Mouse (Mus musculus): ENCODE data around the gene Esam. TPM values are rescaled to one million over a fixed set of nuclear protein-coding genes. Genes with fewer than 3 reads are reported as not detected.

Esam gene
- 102 and 205 TPM in 2 replicates for polyA plus RNA-seq (2012; rRNA removed; ENCODE audit: low replicate concordance)

DNA sequence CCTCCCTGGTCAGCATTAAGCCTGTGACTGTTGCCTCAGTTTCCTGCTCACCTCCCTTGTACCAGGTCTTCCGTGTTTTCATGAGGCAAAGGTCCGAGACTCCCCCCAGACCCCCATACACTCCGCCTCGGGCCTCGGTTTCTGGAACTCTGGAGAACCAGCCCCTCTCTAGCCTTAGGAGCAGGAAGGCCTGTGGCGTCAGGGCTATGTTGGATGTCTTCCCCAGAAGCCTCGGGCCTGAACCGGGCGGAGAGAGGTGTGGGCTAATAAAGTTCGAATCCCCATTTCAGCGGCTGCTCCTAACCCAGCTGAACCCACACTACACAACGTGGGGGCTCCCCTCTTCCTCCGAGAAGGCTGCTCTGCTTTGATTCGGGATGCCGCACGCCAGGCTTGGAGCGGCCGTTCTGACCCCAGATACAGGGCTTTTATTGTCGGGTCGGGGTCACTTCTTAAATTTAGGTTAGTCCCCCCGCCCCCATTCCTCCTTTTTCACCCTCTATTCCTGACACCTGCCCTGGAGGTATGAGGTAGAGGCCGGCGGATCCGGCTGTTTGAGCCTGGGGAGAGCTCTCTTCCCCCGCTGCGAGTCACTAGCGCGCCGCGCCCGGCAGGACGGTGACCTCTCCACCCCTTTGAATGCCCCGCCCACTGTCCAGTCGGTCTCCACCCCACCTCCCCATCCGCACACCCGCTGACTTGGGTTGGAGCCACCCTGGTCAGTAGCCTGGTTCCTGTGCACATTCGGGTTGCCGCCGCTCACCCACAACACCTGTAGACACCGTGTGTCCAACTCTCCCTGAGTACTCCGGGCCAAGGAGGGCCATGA is at the start of gene Esam:
Esam (plus strand) TSS at position 683 of the 829 bp plus-strand sequence.

DNA sequence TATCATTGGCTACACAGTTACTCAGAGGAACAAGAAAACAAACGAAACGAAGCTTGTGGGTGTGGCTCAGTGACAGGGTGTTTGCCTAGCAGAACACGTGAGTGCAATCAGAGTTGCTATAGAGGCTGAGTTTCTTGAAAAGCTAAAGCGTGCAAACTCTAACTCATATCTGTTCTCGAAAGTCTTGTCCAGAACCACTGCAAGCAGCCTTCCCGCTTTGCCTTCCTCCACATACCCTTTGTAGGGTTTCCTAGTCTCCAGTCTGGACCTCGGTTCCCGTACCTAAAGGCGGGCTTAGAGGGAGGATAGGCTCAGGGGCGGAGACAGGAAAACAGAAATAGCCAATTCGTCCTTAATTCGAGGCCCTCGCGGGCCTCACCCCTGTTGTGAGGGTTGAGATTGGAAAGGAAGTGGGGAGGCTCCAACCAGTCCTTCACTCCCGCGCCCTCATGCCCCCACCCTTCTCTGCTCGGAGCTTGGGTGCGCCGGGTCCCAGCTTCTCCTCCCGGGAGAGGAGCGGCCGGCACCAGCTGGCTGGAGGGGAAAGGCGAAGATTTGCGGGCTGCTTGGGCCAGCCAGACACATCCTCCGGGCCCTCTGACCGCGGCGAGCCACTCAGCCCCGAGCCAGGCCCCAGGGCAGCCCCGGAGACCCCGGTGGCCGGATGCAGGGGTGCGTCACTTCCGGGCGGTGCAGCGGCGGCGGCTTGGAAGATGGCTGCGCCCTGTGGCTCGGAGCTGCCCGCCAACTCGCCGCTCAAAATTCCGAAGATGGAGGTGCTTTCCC is 39.1 kb upstream of the Esam start, which contains the start of gene Msantd2:
Msantd2 (plus strand) TSS at position 709 of the 786 bp plus-strand sequence.

DNA sequence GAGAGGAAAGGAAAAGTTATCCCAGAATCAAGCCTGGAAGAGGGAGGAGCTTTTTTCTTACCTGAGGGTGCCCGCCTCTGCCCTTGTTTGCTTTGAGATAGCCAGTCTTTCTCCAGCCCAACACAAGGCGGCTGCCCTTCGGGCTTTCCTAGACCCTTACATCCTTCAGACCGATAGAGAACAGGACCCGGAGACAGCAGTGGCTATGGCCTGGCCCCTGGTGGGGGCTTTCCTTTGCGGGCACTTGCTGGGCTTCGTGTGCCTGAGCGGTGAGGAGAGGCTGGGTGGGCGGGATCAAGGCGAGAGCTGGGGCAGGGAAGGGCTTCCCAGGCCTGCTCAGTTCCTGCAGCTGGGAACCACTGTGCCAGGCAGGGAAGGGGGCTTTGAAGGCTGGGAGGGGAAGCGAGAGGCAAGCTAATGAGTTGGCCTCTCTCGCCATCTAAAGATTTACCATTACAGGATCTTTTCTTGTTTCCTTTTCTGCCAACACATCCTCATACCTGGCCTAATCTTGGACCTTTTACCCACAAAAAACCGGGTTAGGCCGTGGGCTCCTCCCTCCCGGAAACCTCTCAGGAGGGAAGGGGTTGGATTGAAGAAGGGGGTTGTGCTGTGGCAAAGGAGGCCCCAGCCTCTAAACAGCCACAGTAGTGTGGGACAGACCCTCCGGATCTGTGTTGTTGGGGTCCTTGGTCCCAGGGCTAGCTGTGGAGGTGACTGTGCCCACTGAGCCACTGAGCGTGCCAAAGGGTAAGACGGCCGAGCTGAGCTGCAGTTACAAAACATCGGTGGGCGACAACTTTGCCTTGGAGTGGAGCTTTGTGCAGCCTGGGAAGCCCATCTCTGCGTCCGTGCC is 11.5 kb downstream of the Esam start, which contains the start of gene Vsig2:
Vsig2 (plus strand) TSS at position 86 of the 856 bp plus-strand sequence.

GRCm38 (mm10) chr9:37552536-37553293 is 24.8 kb downstream of the Esam start, which contains the start of gene Nrgn:
Nrgn (minus strand) TSS chr9:37552904.

GRCm38 (mm10) chr9:37554838-37555748 is 27.2 kb downstream of the Esam start, which contains the start of gene Siae:
Siae (plus strand) TSS chr9:37555698.

Other genes starting within 250 kb of the Esam start
- gene Ccdc15, start 179.6 kb upstream of the Esam start, polyA plus RNA-seq (2012; rRNA removed; ENCODE audit: low replicate concordance) = 0.49 and 1.1 TPM in 2 replicates
- gene Hepacam, start 160.7 kb upstream of the Esam start, polyA plus RNA-seq (2012; rRNA removed; ENCODE audit: low replicate concordance) = 0.05 and 0.23 TPM in 2 replicates
- gene Robo4, start 126.2 kb upstream of the Esam start, polyA plus RNA-seq (2012; rRNA removed; ENCODE audit: low replicate concordance) = 35.2 and 126 TPM in 2 replicates
- gene Robo3, start 94.8 kb upstream of the Esam start, polyA plus RNA-seq (2012; rRNA removed; ENCODE audit: low replicate concordance) = 0.12 TPM in 1 of 2 replicates, not detected in the other
- gene Msantd2, start 38.8 kb upstream of the Esam start, polyA plus RNA-seq (2012; rRNA removed; ENCODE audit: low replicate concordance) = 11.5 and 26.4 TPM in 2 replicates
- gene Vsig2, start 11.2 kb downstream of the Esam start, polyA plus RNA-seq (2012; rRNA removed; ENCODE audit: low replicate concordance) = 22.8 and 43.7 TPM in 2 replicates
- gene Nrgn, start 24.8 kb downstream of the Esam start, polyA plus RNA-seq (2012; rRNA removed; ENCODE audit: low replicate concordance) = 4.0 and 4.5 TPM in 2 replicates
- gene Siae, start 27.6 kb downstream of the Esam start, polyA plus RNA-seq (2012; rRNA removed; ENCODE audit: low replicate concordance) = 11.2 and 16.4 TPM in 2 replicates
- gene Spa17, start 85.6 kb downstream of the Esam start, polyA plus RNA-seq (2012; rRNA removed; ENCODE audit: low replicate concordance) = 0.77 and 0.95 TPM in 2 replicates
- 56.3 and 71.0 TPM in 2 replicates for gene Tbrg1, start 129.2 kb downstream of the Esam start, polyA plus RNA-seq (2012; rRNA removed; ENCODE audit: low replicate concordance)
- not detected in 2 replicates for gene Panx3, start 141.2 kb downstream of the Esam start, polyA plus RNA-seq (2012; rRNA removed; ENCODE audit: low replicate concordance)
- gene Olfr160, start 188.2 kb downstream of the Esam start, polyA plus RNA-seq (2012; rRNA removed; ENCODE audit: low replicate concordance) = not detected in 2 replicates
- gene Olfr874, start 217.0 kb downstream of the Esam start, polyA plus RNA-seq (2012; rRNA removed; ENCODE audit: low replicate concordance) = not detected in 2 replicates
- gene Olfr875, start 243.8 kb downstream of the Esam start, polyA plus RNA-seq (2012; rRNA removed; ENCODE audit: low replicate concordance) = not detected in 2 replicates